Mouse (Mus musculus) olfactory bulb, adult 2 months (tissue): Measurements from ENCODE around the gene Abl1. TPM values are rescaled to one million over a fixed set of nuclear protein-coding genes. Genes with fewer than 3 reads are reported as not detected.
A peak's percentile ranks its signal among the peaks of the same experiment; 100 is the strongest.

Experiments
- H3K27ac ChIP-seq: fragments of 200-500 bp; 2 replicates; pipeline ENCODE4 v1.5.1; 2012; ENCODE audit warnings: low read depth, low read length; ENCODE audit not compliant: insufficient read depth
- H3K4me1 ChIP-seq: fragments of 200-500 bp; 2 replicates; pipeline ENCODE4 v1.6.1; 2012; ENCODE audit warnings: low read length; ENCODE audit not compliant: control insufficient read depth, insufficient read depth
- H3K4me3 ChIP-seq: fragments of 200-500 bp; 2 replicates; pipeline ENCODE4 v1.5.1; 2012; ENCODE audit warnings: mild to moderate bottlenecking, low read depth, low read length, moderate library complexity; ENCODE audit not compliant: insufficient read depth
- CTCF ChIP-seq: fragments of 200-500 bp; IDR thresholded peaks from 2 replicates; pipeline ENCODE4 v1.5.1; 2012; ENCODE audit warnings: low read depth, mild to moderate bottlenecking, low read length, moderate library complexity; ENCODE audit not compliant: insufficient read depth
- POLR2A ChIP-seq: fragments of 200-500 bp; IDR thresholded peaks from 2 replicates; pipeline ENCODE4 v1.6.1; 2012; ENCODE audit warnings: mild to moderate bottlenecking, low read depth, low read length, moderate library complexity; ENCODE audit not compliant: insufficient read depth
- WGBS: fragments of 180-500 bp; shearing (Covaris S2); methylation state at CpG from one replicate; pipeline ENCODE4 v1.1.7; 2018; 5-methylcytosine and 5-hydroxymethylcytosine counted together
- polyA plus RNA-seq: library from polyadenylated mRNA; stranded (reverse); fragments of >200 nt; gene quantifications from 2 replicates; pipeline ENCODE4 v1.2.4, GENCODE M21; 2012; ENCODE audit warnings: low replicate concordance; ENCODE audit not compliant: missing spikeins, insufficient read depth, insufficient read length

Gene Abl1
- polyA plus RNA-seq, 1 experiment = not detected

GRCm38 (mm10) chr2:31788227-31788626 lies 100.1 kb downstream of the Abl1 start:
- TF ChIP-seq POLR2A (no peak), CTCF (no peak)
- H3K4me1 ChIP-seq = peaks cover 34% of the 10 kb centered on the region
- no peak overlapping the region for H3K27ac ChIP-seq
- no peak overlapping the region for H3K4me3 ChIP-seq
- WGBS = 59% methylated on average over 3 of the region's 3 CpGs

DNA sequence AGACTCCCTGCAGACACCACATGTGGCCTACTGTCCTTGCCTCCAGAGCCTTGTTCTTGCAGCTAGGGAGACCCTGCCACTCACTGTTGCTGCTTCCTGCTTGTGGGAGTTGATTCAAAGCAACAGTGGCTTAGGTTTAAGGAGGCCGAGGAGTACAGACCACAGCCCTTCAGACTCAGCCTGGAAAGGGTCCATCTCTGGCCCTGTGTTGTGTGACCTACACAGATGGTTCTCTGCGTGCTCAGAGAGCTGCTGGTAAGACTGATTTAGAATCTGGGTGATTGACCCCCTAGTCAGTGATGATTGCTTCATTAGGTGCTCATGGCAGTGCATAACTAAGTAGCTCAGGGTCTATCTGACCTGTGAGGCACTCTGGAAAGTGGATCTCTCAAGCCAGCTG lies 101.0 kb downstream of the Abl1 start:
- Histone ChIP-seq H3K4me1 (peaks cover 34% of the 10 kb centered on the region), H3K27ac (no peak overlapping the region), H3K4me3 (no peak overlapping the region)
- TF ChIP-seq POLR2A (no peak), CTCF (no peak)
- WGBS = 78% methylated on average over 2 of the region's 2 CpGs

- WGBS = 70% methylated on average over 13 of the region's 13 CpGs
- Histone ChIP-seq H3K27ac (peak overlapping the region; percentile 6; the same call in 1 of the 2 replicates), H3K4me1 (peaks cover 27% of the 10 kb centered on the region)
These were observed 102.6 kb downstream of the Abl1 start for GRCm38 (mm10) chr2:31790728-31791251.

DNA sequence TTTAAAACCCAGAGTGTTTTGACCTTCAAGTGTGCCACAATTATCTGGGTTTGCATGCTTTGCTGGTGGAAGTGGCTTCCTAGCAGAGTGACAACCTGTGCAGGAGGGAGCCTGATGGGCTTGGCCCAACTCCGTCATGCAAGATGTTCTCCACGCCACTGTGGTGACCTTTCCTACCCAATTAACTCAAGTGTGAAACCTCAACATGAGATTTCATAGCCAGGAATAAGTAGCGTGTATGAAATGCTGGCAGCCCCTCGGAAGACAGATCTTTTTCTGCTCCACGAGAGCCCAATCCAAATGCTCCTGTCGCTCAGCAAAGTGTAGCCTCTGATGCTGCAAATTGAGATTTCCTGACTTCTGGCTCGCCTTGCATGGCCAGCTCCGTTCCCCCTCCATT lies 103.1 kb downstream of the Abl1 start:
- Histone ChIP-seq H3K4me1 (peaks cover 27% of the 10 kb centered on the region), H3K4me3 (no peak overlapping the region), H3K27ac (no peak overlapping the region)
- no peak for TF ChIP-seq CTCF
- TF ChIP-seq POLR2A = no peak
- WGBS = 67% methylated on average over 8 of the region's 8 CpGs

More at GRCm38 (mm10) chr2:31790728-31791251, 102.6 kb downstream of the Abl1 start:
- H3K4me3 ChIP-seq = no peak overlapping the region
- TF ChIP-seq POLR2A = no peak
- TF ChIP-seq CTCF = no peak

DNA sequence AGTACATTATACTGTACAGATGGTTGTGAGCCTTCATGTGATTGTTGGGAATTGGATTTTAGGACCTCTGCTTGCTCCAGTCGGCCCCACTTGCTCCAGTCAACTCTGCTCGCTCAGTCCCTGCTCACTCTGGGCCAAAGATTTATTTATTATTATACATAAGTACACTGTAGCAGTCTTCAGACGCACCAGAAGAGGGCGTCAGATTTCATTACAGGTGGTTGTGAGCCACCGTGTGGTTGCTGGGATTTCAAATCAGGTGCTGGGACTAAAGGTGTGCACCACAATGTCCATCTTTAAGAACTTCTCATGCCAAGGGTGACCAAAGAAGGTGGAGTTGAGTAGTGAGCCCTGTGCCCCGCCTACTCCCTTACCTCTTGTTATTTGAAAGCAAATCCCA lies 104.4 kb downstream of the Abl1 start:
- no peak for TF ChIP-seq POLR2A
- no peak for TF ChIP-seq CTCF
- no peak overlapping the region for H3K27ac ChIP-seq
- WGBS = 87% methylated on average over 6 of the region's 6 CpGs
- no peak overlapping the region for H3K4me3 ChIP-seq
- H3K4me1 ChIP-seq = peaks cover 25% of the 10 kb centered on the region

- 55% methylated on average over 3 of the region's 3 CpGs for WGBS
- 0 out of 2 replicates have a peak, but pooled peaks cover 3% of the 10 kb centered on the region for H3K4me1 ChIP-seq
- no peak overlapping the region for H3K4me3 ChIP-seq
- no peak overlapping the region for H3K27ac ChIP-seq
- TF ChIP-seq CTCF (no peak), POLR2A (no peak)
These were observed 108.8 kb downstream of the Abl1 start for GRCm38 (mm10) chr2:31796943-31797342.

- Histone ChIP-seq H3K4me1 (0 out of 2 replicates have a peak, but pooled peaks cover 3% of the 10 kb centered on the region), H3K4me3 (no peak overlapping the region), H3K27ac (no peak overlapping the region)
- no peak for TF ChIP-seq POLR2A
- TF ChIP-seq CTCF = no peak
- WGBS = 82% methylated on average over 9 of the region's 9 CpGs
These were observed 113.2 kb downstream of the Abl1 start for GRCm38 (mm10) chr2:31801416-31801815.

GRCm38 (mm10) chr2:31802811-31803210 lies 114.6 kb downstream of the Abl1 start:
- 87% methylated on average over 8 of the region's 8 CpGs for WGBS
- H3K4me3 ChIP-seq = no peak overlapping the region
- H3K4me1 ChIP-seq = 0 out of 2 replicates have a peak, but pooled peaks cover 3% of the 10 kb centered on the region
- TF ChIP-seq CTCF (no peak), POLR2A (no peak)
- H3K27ac ChIP-seq = no peak overlapping the region

- 82% methylated on average over 14 of the region's 14 CpGs for WGBS
- Histone ChIP-seq H3K4me1 (peaks cover 5% of the 10 kb centered on the region), H3K27ac (no peak overlapping the region), H3K4me3 (no peak overlapping the region)
- TF ChIP-seq CTCF = no peak
These were observed 115.3 kb downstream of the Abl1 start for GRCm38 (mm10) chr2:31803480-31803879.

GRCm38 (mm10) chr2:31806639-31807382 lies 118.6 kb downstream of the Abl1 start:
- Histone ChIP-seq H3K4me3 (no peak overlapping the region), H3K4me1 (peaks cover 14% of the 10 kb centered on the region), H3K27ac (no peak overlapping the region)
- WGBS = 66% methylated on average over 9 of the region's 9 CpGs
- TF ChIP-seq POLR2A (no peak), CTCF (no peak)
